Mouse (Mus musculus) midbrain, postnatal 0 days (tissue): ENCODE measurements around the gene Gm11060. TPM values are rescaled to one million over a fixed set of nuclear protein-coding genes. Genes with fewer than 3 reads are reported as not detected.

Experiments
- ATAC-seq: fragments of 200-750 bp; cut with Nextera tagmentation; 2 replicates; pipeline ENCODE4 v1.8.0; 2017; ENCODE audit warnings: moderate number of reproducible peaks, mild to moderate bottlenecking, moderate TSS enrichment, moderate library complexity; ENCODE audit not compliant: low FRiP score
- DNase-seq: peaks from one replicate; pipeline ENCODE4 v3.0.0-alpha.2; 2015; ENCODE audit warnings: low spot score
- H3K27ac ChIP-seq: fragments of 300-500 bp; sonication (generic); 2 replicates; pipeline ENCODE4 v1.5.1; 2014; ENCODE audit warnings: low read depth, mild to moderate bottlenecking, low read length, mixed read lengths
- H3K27me3 ChIP-seq: fragments of 300-500 bp; sonication (generic); 2 replicates; pipeline ENCODE4 v1.6.1; 2014; ENCODE audit warnings: low read length, control low read depth, mixed read lengths; ENCODE audit not compliant: insufficient read depth
- H3K36me3 ChIP-seq: fragments of 300-500 bp; sonication (generic); 2 replicates; pipeline ENCODE4 v1.6.1; 2014; ENCODE audit warnings: low read length, control low read depth, mixed read lengths; ENCODE audit not compliant: insufficient read depth
- H3K4me1 ChIP-seq: fragments of 300-500 bp; sonication (generic); 2 replicates; pipeline ENCODE4 v1.6.1; 2014; ENCODE audit warnings: mild to moderate bottlenecking, control low read depth, antibody characterized with exemption, low read length, mixed read lengths; ENCODE audit not compliant: insufficient read depth
- H3K4me2 ChIP-seq: fragments of 300-500 bp; sonication (generic); 2 replicates; pipeline ENCODE4 v1.6.1; 2014; ENCODE audit warnings: low read depth, mild to moderate bottlenecking, low read length, mixed read lengths; ENCODE audit not compliant: poor library complexity, severe bottlenecking
- H3K4me3 ChIP-seq: fragments of 300-500 bp; sonication (generic); 2 replicates; pipeline ENCODE4 v1.5.1; 2014; ENCODE audit warnings: low read depth, mild to moderate bottlenecking, low read length, moderate library complexity
- H3K9ac ChIP-seq: fragments of 300-500 bp; sonication (generic); replicated peaks from 2 replicates; pipeline ENCODE4 v1.6.1; 2014; ENCODE audit warnings: mild to moderate bottlenecking, low read length, moderate library complexity, mixed read lengths; ENCODE audit not compliant: poor library complexity, severe bottlenecking
- H3K9me3 ChIP-seq: fragments of 300-500 bp; sonication (generic); 2 replicates; pipeline ENCODE4 v1.6.1; 2016; ENCODE audit warnings: low read length, control low read depth
- CTCF ChIP-seq: IDR thresholded peaks from 2 replicates; pipeline ENCODE4 v1.5.1; 2016; ENCODE audit warnings: antibody characterized with exemption, mild to moderate bottlenecking
- WGBS: fragments of 180-500 bp; shearing (Covaris S2); extraction: QIAGEN DNeasy Blood & Tissue Kit; methylation state at CpG from one replicate; pipeline ENCODE4 v1.1.7; 2014; 5-methylcytosine and 5-hydroxymethylcytosine counted together
- polyA plus RNA-seq: library from polyadenylated mRNA; unstranded; fragments of >200 nt; fragmentation: Nextera tagmentation; extraction: Ambion mirVana; gene quantifications from 2 replicates; pipeline ENCODE4 v1.2.1, GENCODE M21; 2015
- total RNA-seq: library from RNA; depleted of rRNA; stranded (reverse); fragments of >200 nt; gene quantifications from 2 replicates; pipeline ENCODE4 v1.2.3, GENCODE M21; 2014

The Gm11060 gene
- total and polyA plus RNA-seq, 2 experiments from 2014 or later: not detected

GRCm38 (mm10) chr2:105072496-105072895, 19.3 kb upstream of the Gm11060 start:
- Histone ChIP-seq H3K9me3 (no peaks in the 10 kb centered on the region), H3K4me3 (no peak overlapping the region), H3K4me1 (no peaks in the 10 kb centered on the region), H3K4me2 (no peak overlapping the region), H3K36me3 (no peaks in the 10 kb centered on the region), H3K9ac (no peak overlapping the region), H3K27ac (no peak overlapping the region), H3K27me3 (no peaks in the 10 kb centered on the region)
- DNase-seq (no peak), ATAC-seq (no peak)
- peak; percentile 33 for TF ChIP-seq CTCF
- 83% methylated on average over 4 of the region's 4 CpGs for WGBS

- no peaks in the 10 kb centered on the region for H3K9me3 ChIP-seq
- H3K27me3 ChIP-seq: no peaks in the 10 kb centered on the region
- ATAC-seq (no peak), DNase-seq (no peak)
- TF ChIP-seq CTCF: no peak
- H3K27ac ChIP-seq: no peak overlapping the region
- no peak overlapping the region for H3K9ac ChIP-seq
- H3K36me3 ChIP-seq: no peaks in the 10 kb centered on the region
- no peaks in the 10 kb centered on the region for H3K4me1 ChIP-seq
- 56% methylated on average over 4 of the region's 4 CpGs for WGBS
- H3K4me2 ChIP-seq: no peak overlapping the region
- H3K4me3 ChIP-seq: no peak overlapping the region
These were observed 17.6 kb upstream of the Gm11060 start for GRCm38 (mm10) chr2:105074196-105074595.

GRCm38 (mm10) chr2:105075809-105076208, 16.0 kb upstream of the Gm11060 start:
- DNase-seq (no peak), ATAC-seq (no peak)
- Histone ChIP-seq H3K4me1 (no peaks in the 10 kb centered on the region), H3K27me3 (no peaks in the 10 kb centered on the region), H3K27ac (no peak overlapping the region), H3K9me3 (no peaks in the 10 kb centered on the region), H3K36me3 (no peaks in the 10 kb centered on the region), H3K9ac (no peak overlapping the region), H3K4me2 (no peak overlapping the region), H3K4me3 (no peak overlapping the region)
- 79% methylated on average over 5 of the region's 5 CpGs for WGBS
- TF ChIP-seq CTCF: no peak

GRCm38 (mm10) chr2:105077151-105077550, 14.7 kb upstream of the Gm11060 start:
- no peak overlapping the region for H3K4me3 ChIP-seq
- H3K9ac ChIP-seq: no peak overlapping the region
- H3K27me3 ChIP-seq: no peaks in the 10 kb centered on the region
- H3K27ac ChIP-seq: no peak overlapping the region
- no peaks in the 10 kb centered on the region for H3K36me3 ChIP-seq
- no peak for TF ChIP-seq CTCF
- no peaks in the 10 kb centered on the region for H3K4me1 ChIP-seq
- WGBS: 82% methylated on average over 7 of the region's 7 CpGs
- ATAC-seq (no peak), DNase-seq (no peak)
- no peak overlapping the region for H3K4me2 ChIP-seq
- no peaks in the 10 kb centered on the region for H3K9me3 ChIP-seq

GRCm38 (mm10) chr2:105082256-105082790, 9.5 kb upstream of the Gm11060 start:
- 26% methylated on average over 9 of the region's 9 CpGs for WGBS
- no peak for TF ChIP-seq CTCF
- no peak overlapping the region for H3K27ac ChIP-seq

GRCm38 (mm10) chr2:105084035-105084434, 7.8 kb upstream of the Gm11060 start:
- Histone ChIP-seq H3K9me3 (no peaks in the 10 kb centered on the region), H3K9ac (no peak overlapping the region), H3K4me3 (no peak overlapping the region), H3K27me3 (no peaks in the 10 kb centered on the region), H3K4me2 (no peak overlapping the region), H3K36me3 (no peaks in the 10 kb centered on the region), H3K27ac (no peak overlapping the region), H3K4me1 (no peaks in the 10 kb centered on the region; the same call in 1 of the 2 replicates)
- DNase-seq (no peak), ATAC-seq (no peak)
- WGBS: 78% methylated on average over 4 of the region's 4 CpGs
- TF ChIP-seq CTCF: no peak

More at GRCm38 (mm10) chr2:105082256-105082790, 9.5 kb upstream of the Gm11060 start:
- ATAC-seq (no peak), DNase-seq (no peak)
- Histone ChIP-seq H3K9ac (no peak overlapping the region), H3K9me3 (no peaks in the 10 kb centered on the region), H3K27me3 (no peaks in the 10 kb centered on the region), H3K4me1 (no peaks in the 10 kb centered on the region), H3K4me2 (no peak overlapping the region), H3K4me3 (no peak overlapping the region), H3K36me3 (no peaks in the 10 kb centered on the region)
